Mouse (Mus musculus): ENCODE results near the gene Mrpl53. TPM values are rescaled to one million over a fixed set of nuclear protein-coding genes. Genes with fewer than 3 reads are reported as not detected.

Gene Mrpl53
- total and polyA plus RNA-seq, 3 experiments = 52.2 to 74.0 (median 55.5) TPM

- Histone ChIP-seq H3K79me2 (replicated peaks; ENCODE audit: control insufficient read depth, extremely low read depth, insufficient read depth, poor library complexity, severe bottlenecking) (no peaks in the 10 kb centered on the region), H3K4me2 (ENCODE audit: insufficient read depth, low read depth, poor library complexity, severe bottlenecking) (peak overlapping the region; percentile 81), H3K4me1 (ENCODE audit: control insufficient read depth in 1 of 2, insufficient read depth in 2 of 2) (peaks cover 21 to 70% of the 10 kb centered on the region in 2 experiments), H3K27me3 (replicated peaks) (no peaks in the 10 kb centered on the region), H3K36me3 (replicated peaks in 1 of 2; ENCODE audit: control insufficient read depth in 1 of 2, insufficient read depth in 1 of 2, low read length in 1 of 2) (peaks cover 15 to 32% of the 10 kb centered on the region in 2 experiments), H3K4me3 (replicated peaks in 1 of 3; ENCODE audit: low read depth in 2 of 3, low read length in 2 of 3, poor library complexity in 1 of 3) (peak overlapping the region; percentile 59 to 67 (median 63)), H3K9me3 (replicated peaks; ENCODE audit: low read length) (no peaks in the 10 kb centered on the region), H3K9ac (ENCODE audit: insufficient read depth, low read depth) (peak overlapping the region; percentile 46; the same call in 1 of the 2 replicates), H3K27ac (ENCODE audit: insufficient read depth, low read depth) (0 out of 2 replicates have a peak overlapping the region, but pooled peaks have one; percentile 5)
- in situ Hi-C loops (cut with MboI; ENCODE audit: low pct_ligation_motif_present, low pct_unique_long_range_greater_than_20kb, low sequenced_read_pairs) (no loop called here), dilution Hi-C loops (cut with MboI; ENCODE audit: extremely low pct_ligation_motif_present, extremely low pct_unique_long_range_greater_than_20kb, low sequenced_read_pairs) (no loop called here)
- TF ChIP-seq IRF4 (IDR thresholded peaks at IDR 0.05; ENCODE audit: low read depth, low read length) (no peak), UBTF (IDR thresholded peaks at IDR 0.05; ENCODE audit: low read depth, low read length) (no peak), MEF2A (IDR thresholded peaks at IDR 0.05; ENCODE audit: borderline replicate concordance, low read depth, low read length) (no peak)
- no peak for DNase-seq (ENCODE audit: extremely low read depth)
These were observed 13.2 kb downstream of the Mrpl53 start for GRCm38 (mm10) chr6:83121863-83122710.

- Histone ChIP-seq H3K4me3 (replicated peaks in 1 of 3; ENCODE audit: low read depth in 2 of 3, low read length in 2 of 3, poor library complexity in 1 of 3) (no peak overlapping the region), H3K79me2 (replicated peaks; ENCODE audit: control insufficient read depth, extremely low read depth, insufficient read depth, poor library complexity, severe bottlenecking) (no peaks in the 10 kb centered on the region), H3K36me3 (replicated peaks in 1 of 2; ENCODE audit: control insufficient read depth in 1 of 2, insufficient read depth in 1 of 2, low read length in 1 of 2) (peaks cover 7 to 23% of the 10 kb centered on the region in 2 experiments), H3K4me1 (ENCODE audit: control insufficient read depth in 1 of 2, insufficient read depth in 2 of 2) (peaks cover 17 to 61% of the 10 kb centered on the region in 2 experiments), H3K27me3 (replicated peaks) (no peaks in the 10 kb centered on the region), H3K9ac (ENCODE audit: insufficient read depth, low read depth) (no peak overlapping the region), H3K27ac (ENCODE audit: insufficient read depth, low read depth) (no peak overlapping the region), H3K9me3 (replicated peaks; ENCODE audit: low read length) (no peaks in the 10 kb centered on the region), H3K4me2 (ENCODE audit: insufficient read depth, low read depth, poor library complexity, severe bottlenecking) (no peak overlapping the region)
- dilution Hi-C loops (cut with MboI; ENCODE audit: extremely low pct_ligation_motif_present, extremely low pct_unique_long_range_greater_than_20kb, low sequenced_read_pairs) = no loop called here
- in situ Hi-C loops (cut with MboI; ENCODE audit: low pct_ligation_motif_present, low pct_unique_long_range_greater_than_20kb, low sequenced_read_pairs) = no loop called here
- no peak for TF ChIP-seq E2F4 (IDR thresholded peaks at IDR 0.05; ENCODE audit: insufficient replicate concordance, low read depth, low read length)
- no peak for TF ChIP-seq JUN (IDR thresholded peaks at IDR 0.05; ENCODE audit: insufficient read depth, low read depth, low read length)
- TF ChIP-seq MYC (IDR thresholded peaks at IDR 0.05; ENCODE audit: low read depth, low read length) = no peak
- TF ChIP-seq MEF2A (IDR thresholded peaks at IDR 0.05; ENCODE audit: borderline replicate concordance, low read depth, low read length) = no peak
- TF ChIP-seq TBP (conservative IDR thresholded peaks at IDR 0.05; ENCODE audit: low read depth, low read length) = no peak
- TF ChIP-seq USF1 (IDR thresholded peaks at IDR 0.05; ENCODE audit: low read depth, low read length) = no peak
- TF ChIP-seq POLR2AphosphoS2 (IDR thresholded peaks at IDR 0.05; ENCODE audit: low read depth, low read length) = no peak
- TF ChIP-seq POLR2A (IDR thresholded peaks at IDR 0.05; ENCODE audit: low read depth, low read length) = no peak
- TF ChIP-seq ZKSCAN1 (IDR thresholded peaks at IDR 0.05; ENCODE audit: borderline replicate concordance, low read depth, low read length) = no peak
- TF ChIP-seq CHD1 (IDR thresholded peaks at IDR 0.05; ENCODE audit: low read depth, low read length) = no peak
- no peak for TF ChIP-seq ZNF384 (IDR thresholded peaks at IDR 0.05; ENCODE audit: low read depth, low read length)
- TF ChIP-seq ETS1 (conservative IDR thresholded peaks at IDR 0.05; ENCODE audit: low read depth, low read length) = no peak
- no peak for TF ChIP-seq TCF12 (IDR thresholded peaks at IDR 0.05; ENCODE audit: low read depth, low read length)
- TF ChIP-seq HCFC1 (IDR thresholded peaks at IDR 0.05; ENCODE audit: low read depth, low read length) = no peak
- no peak for TF ChIP-seq RAD21 (IDR thresholded peaks at IDR 0.05; ENCODE audit: low read depth, low read length)
- no peak for TF ChIP-seq MAX (IDR thresholded peaks at IDR 0.05; ENCODE audit: low read length)
- TF ChIP-seq USF2 (conservative IDR thresholded peaks at IDR 0.05; ENCODE audit: low read depth, low read length) = no peak
- no peak for TF ChIP-seq JUND (conservative IDR thresholded peaks at IDR 0.05; ENCODE audit: low read depth, low read length)
- TF ChIP-seq NELFE (IDR thresholded peaks at IDR 0.05; ENCODE audit: low read depth, low read length) = no peak
- DNase-seq (ENCODE audit: extremely low read depth) = no peak
These were observed 14.1 kb downstream of the Mrpl53 start for GRCm38 (mm10) chr6:83122961-83123360.

Measured in CH12.LX (cell line).